Mouse (Mus musculus) bone marrow, adult 2 months (tissue): ENCODE data around the gene Ccnt1.

Source experiments
- CTCF ChIP-seq: fragments of 200-500 bp; IDR thresholded peaks from 2 replicates; pipeline ENCODE4 v1.5.1; 2011; ENCODE audit warnings: low read length, control low read depth; ENCODE audit not compliant: control insufficient read depth, insufficient read depth
- POLR2A ChIP-seq: fragments of 200-500 bp; IDR thresholded peaks from 2 replicates; pipeline ENCODE4 v1.6.1; 2011; ENCODE audit warnings: low read depth, mild to moderate bottlenecking, control low read depth, low read length, borderline replicate concordance; ENCODE audit not compliant: control insufficient read depth

GRCm38 (mm10) chr15:98569216-98569615 is 1.5 kb downstream of the Ccnt1 start:
- no peak for TF ChIP-seq POLR2A
- no peak for TF ChIP-seq CTCF
